Mouse (Mus musculus): ENCODE measurements around the gene Ireb2. TPM values are rescaled to one million over a fixed set of nuclear protein-coding genes. Genes with fewer than 3 reads are reported as not detected.

Ireb2 gene
- total RNA-seq (2012; rRNA removed) (13.8 and 16.0 TPM in 2 replicates), polyA plus RNA-seq (2012; ENCODE audit: insufficient read depth in 1 of 2, insufficient read length in 2 of 2, low read depth in 1 of 2, low replicate concordance in 2 of 2, missing spikeins in 1 of 2) (10 to 100 TPM; 25.1 to 26.4 TPM)

DNA sequence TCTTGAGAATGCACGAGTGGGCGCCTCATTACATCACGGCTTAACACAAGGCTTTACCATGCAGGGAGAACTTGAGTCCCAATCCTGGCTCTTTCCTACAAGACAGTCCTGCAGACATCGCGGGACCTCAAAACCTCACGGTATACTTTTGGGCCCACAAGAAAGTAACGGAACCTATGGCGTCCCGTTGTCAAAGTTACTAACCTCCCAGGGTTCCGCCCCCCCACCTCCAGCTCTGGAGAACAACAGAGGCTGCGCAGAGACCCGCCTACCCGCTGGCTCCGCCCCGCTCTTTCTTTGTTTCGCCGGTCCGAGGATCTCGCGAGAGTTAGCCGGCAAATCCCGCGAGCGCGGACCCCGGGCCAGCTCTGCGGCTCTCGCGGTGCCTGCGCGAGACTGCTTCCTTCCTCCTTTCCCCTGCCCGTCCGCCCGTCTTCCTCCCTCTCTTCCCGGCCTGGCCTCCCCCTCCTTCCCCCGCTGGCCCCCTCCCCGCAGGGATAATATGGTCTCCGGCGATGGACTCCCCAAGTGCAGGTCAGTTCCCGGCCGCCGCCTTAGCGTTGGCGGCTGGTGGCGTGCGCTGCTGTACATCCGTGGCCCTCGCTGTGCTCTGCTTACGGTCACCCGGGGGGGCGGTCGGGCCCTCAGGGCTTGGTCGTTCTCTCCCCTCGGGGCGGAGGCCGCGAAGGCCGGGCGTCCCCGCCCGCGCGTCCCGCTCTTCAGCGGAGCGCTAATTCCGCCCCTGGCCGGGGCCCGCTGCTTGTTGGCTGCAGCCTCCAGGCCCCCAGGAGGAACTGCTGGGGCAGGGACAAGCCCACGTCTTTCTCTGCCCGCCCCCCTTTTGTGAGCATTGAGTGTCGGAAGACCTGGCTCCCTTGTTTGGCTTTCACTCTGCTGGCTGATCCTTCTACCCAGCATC, at the start of gene Ireb2:
Ireb2 (plus strand) TSS at position 427 of the 919 bp plus-strand sequence.
- peak within 1 kb of the TSS; percentile 75 to 97 for H3K4me3 ChIP-seq (ENCODE audit: control insufficient read depth in 1 of 2, insufficient read depth in 1 of 2, low read depth in 2 of 2, low read length in 2 of 2)
- H3K9ac ChIP-seq (ENCODE audit: control insufficient read depth, low read depth, low read length, poor library complexity, severe bottlenecking), result peak within 1 kb of the TSS; percentile 96
- H3K4me1 ChIP-seq (ENCODE audit: control insufficient read depth in 1 of 2, insufficient read depth in 2 of 2, low read length in 2 of 2), result peaks cover 0 to 4% of the 10 kb centered on the region in 2 experiments; a peak in 2 of 4 replicates
- H3K79me2 ChIP-seq (ENCODE audit: control insufficient read depth, insufficient read depth, low read length, poor library complexity), result peaks cover 27% of the 10 kb centered on the region
- H3K9me3 ChIP-seq (replicated peaks; ENCODE audit: insufficient read depth, low read length), result no peaks in the 10 kb centered on the region
- TF ChIP-seq GATA1 (IDR thresholded peaks at IDR 0.05; ENCODE audit: low read depth, low read length) (no peak), UBTF (IDR thresholded peaks at IDR 0.05; ENCODE audit: borderline replicate concordance, insufficient read depth, low read depth, low read length) (peak; percentile 43; the same call in 1 of the 2 replicates), POLR2A (IDR thresholded peaks at IDR 0.05; ENCODE audit: control insufficient read depth in 1 of 2, insufficient read depth in 1 of 2, low read depth in 1 of 2, low read length in 2 of 2, poor library complexity in 1 of 2) (peak; percentile 60 to 71; a peak in 2 of 4 replicates), MAX (IDR thresholded peaks at IDR 0.05; ENCODE audit: low read length) (no peak), MAZ (IDR thresholded peaks at IDR 0.05; ENCODE audit: low read depth, low read length) (peak; percentile 55; the same call in 1 of the 2 replicates), BHLHE40 (IDR thresholded peaks at IDR 0.05; ENCODE audit: borderline replicate concordance, low read depth, low read length) (no peak), ZNF384 (IDR thresholded peaks at IDR 0.05; ENCODE audit: low read depth, low read length) (no peak), E2F4 (IDR thresholded peaks at IDR 0.05; ENCODE audit: borderline replicate concordance, low read depth, low read length) (no peak), JUND (IDR thresholded peaks at IDR 0.05; ENCODE audit: low read depth, low read length) (no peak), MXI1 (IDR thresholded peaks at IDR 0.05; ENCODE audit: low read depth, low read length) (peak; percentile 48; the same call in 1 of the 2 replicates), KAT2A (conservative IDR thresholded peaks at IDR 0.05; ENCODE audit: low read depth, low read length) (no peak; the same call in 1 of the 2 replicates), USF2 (IDR thresholded peaks at IDR 0.05; ENCODE audit: borderline replicate concordance in 1 of 2, insufficient read depth in 1 of 2, low read depth in 1 of 2, low read length in 2 of 2) (no peak), MEF2A (IDR thresholded peaks at IDR 0.05; ENCODE audit: extremely low read depth, insufficient replicate concordance, low read depth, low read length, poor library complexity, severe bottlenecking) (no peak), POLR2AphosphoS2 (IDR thresholded peaks at IDR 0.05; ENCODE audit: low read length) (peak; percentile 62; the same call in 1 of the 2 replicates), HCFC1 (IDR thresholded peaks at IDR 0.05; ENCODE audit: low read depth, low read length) (peak; percentile 86), TCF12 (IDR thresholded peaks at IDR 0.05; ENCODE audit: low read depth, low read length) (0 out of 2 replicates have a peak, but pooled peaks have one; percentile 6), CHD1 (IDR thresholded peaks at IDR 0.05; ENCODE audit: low read depth, low read length) (no peak), ELF1 (IDR thresholded peaks at IDR 0.05; ENCODE audit: low read depth, low read length) (peak; percentile 76), SIN3A (IDR thresholded peaks at IDR 0.05; ENCODE audit: low read length) (peak; percentile 87), NRF1 (IDR thresholded peaks at IDR 0.05; ENCODE audit: insufficient read depth, low read depth, low read length, poor library complexity, severe bottlenecking) (peak; percentile 85), NELFE (IDR thresholded peaks at IDR 0.05; ENCODE audit: low read depth, low read length) (peak; percentile 64), ZMIZ1 (IDR thresholded peaks at IDR 0.05; ENCODE audit: low read depth, low read length) (no peak), CTCF (IDR thresholded peaks at IDR 0.05 in 2 of 3, conservative IDR thresholded peaks at IDR 0.05 in 1 of 3; ENCODE audit: control insufficient read depth in 1 of 3, insufficient read depth in 1 of 3, low read depth in 2 of 3, low read length in 3 of 3, poor library complexity in 1 of 3, severe bottlenecking in 1 of 3) (no peak), TAL1 (IDR thresholded peaks at IDR 0.05; ENCODE audit: low read length) (no peak), CHD2 (IDR thresholded peaks at IDR 0.05; ENCODE audit: low read length) (peak; percentile 99)
- H3K27ac ChIP-seq (ENCODE audit: control insufficient read depth, low read depth, low read length), result peak within 1 kb of the TSS; percentile 54
- peaks cover 20 to 25% of the 10 kb centered on the region in 2 experiments for H3K36me3 ChIP-seq (ENCODE audit: control insufficient read depth in 1 of 2, insufficient read depth in 2 of 2, low read length in 2 of 2)
- DNase-seq (ENCODE audit: low read depth, low spot score), result peak; percentile 97
- peaks cover 0 to 3% of the 10 kb centered on the region in 2 experiments; a peak in 1 of 4 replicates for H3K27me3 ChIP-seq (ENCODE audit: control insufficient read depth in 1 of 2, insufficient read depth in 2 of 2, low read length in 2 of 2)

All from MEL (cell line).